Mouse (Mus musculus) gastrocnemius, postnatal 14 days (tissue): Measurements from ENCODE around the gene Gfod1. TPM values are rescaled to one million over a fixed set of nuclear protein-coding genes. Genes with fewer than 3 reads are reported as not detected.

Experiments
- DNase-seq: peaks from one replicate; pipeline ENCODE4 v3.0.0; 2021; ENCODE audit warnings: mixed read lengths
- intact Hi-C: fragments of 180-260 bp; cut with DNase I; formaldehyde crosslinking; loops from one replicate; pipeline ENCODE4 v1.15.1; 2025; ENCODE audit warnings: low total_unique reads
- total RNA-seq, 2 experiments: library from RNA; stranded (reverse); gene quantifications; 2 replicates each; pipeline ENCODE4 v1.2.3; 2021

The Gfod1 gene
- total RNA-seq, 2 experiments from 2014 or later = 5.2 to 5.3 TPM

DNA sequence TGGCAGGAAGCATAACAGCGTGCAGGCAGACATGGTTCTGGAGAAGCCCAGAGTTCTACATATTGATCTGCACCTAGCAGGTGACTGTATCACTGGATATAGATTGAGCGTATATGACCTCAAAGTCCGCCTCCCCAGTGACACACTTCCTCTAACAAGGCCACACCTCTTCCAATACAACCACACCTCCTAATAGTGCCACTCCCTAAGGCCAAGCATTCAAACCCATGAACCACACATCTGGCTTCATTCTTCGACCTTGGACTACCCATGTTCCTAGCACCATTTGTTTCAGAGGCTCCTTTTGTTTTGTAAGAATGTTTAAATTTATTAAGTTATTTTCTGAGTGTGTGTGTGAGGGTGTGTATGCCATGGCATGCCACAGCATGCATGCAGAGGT lies 116.2 kb downstream of the Gfod1 start:
- intact Hi-C loops = loop anchor here (5.0 kb wide), 1 partner anchor 125 kb away; no protein-coding TSS in a partner anchor
- no peak for DNase-seq

DNA sequence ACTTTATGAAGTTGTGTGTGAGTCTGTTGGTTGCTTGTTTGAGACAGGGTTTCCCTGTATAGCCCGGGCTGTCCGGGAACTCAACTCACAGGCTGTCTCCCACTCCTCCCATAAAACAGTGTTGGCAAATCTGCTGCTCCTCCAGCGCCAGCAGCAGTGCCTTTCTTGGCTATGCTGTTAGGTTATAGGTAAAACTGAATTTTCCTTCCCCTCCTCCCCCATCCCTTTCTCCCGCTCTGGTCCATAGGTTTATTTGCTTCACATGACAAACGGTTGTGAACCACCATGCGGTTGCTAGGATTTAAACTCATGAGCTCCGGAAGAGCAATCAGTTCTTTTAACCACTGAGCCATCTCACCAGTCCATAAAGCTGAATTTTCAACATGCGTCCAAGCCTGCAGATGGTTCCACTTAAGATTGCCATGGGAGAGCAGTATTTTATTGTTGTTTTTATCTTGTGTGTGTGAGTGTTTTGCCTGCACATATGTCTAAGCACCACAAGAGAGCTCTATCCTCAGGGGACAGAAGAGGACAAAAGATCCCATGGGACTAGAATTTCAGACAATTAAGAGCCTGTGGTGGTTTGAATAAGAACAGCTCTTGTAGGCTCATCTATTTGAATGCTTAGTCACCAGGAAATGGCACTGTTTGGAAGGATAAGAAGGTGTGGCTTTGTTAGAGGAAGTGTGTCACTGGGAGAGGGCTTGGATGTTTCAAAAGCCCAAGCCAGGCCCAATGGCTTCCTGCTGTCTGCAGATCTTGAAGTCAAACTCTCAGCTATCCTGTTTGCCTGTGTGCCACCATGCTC lies 120.5 kb downstream of the Gfod1 start:
- DNase-seq = no peak
- intact Hi-C loops = loop anchor here (5.0 kb wide), 1 partner anchor 214 kb away; the partner anchor contains the start of gene Nol7

DNA sequence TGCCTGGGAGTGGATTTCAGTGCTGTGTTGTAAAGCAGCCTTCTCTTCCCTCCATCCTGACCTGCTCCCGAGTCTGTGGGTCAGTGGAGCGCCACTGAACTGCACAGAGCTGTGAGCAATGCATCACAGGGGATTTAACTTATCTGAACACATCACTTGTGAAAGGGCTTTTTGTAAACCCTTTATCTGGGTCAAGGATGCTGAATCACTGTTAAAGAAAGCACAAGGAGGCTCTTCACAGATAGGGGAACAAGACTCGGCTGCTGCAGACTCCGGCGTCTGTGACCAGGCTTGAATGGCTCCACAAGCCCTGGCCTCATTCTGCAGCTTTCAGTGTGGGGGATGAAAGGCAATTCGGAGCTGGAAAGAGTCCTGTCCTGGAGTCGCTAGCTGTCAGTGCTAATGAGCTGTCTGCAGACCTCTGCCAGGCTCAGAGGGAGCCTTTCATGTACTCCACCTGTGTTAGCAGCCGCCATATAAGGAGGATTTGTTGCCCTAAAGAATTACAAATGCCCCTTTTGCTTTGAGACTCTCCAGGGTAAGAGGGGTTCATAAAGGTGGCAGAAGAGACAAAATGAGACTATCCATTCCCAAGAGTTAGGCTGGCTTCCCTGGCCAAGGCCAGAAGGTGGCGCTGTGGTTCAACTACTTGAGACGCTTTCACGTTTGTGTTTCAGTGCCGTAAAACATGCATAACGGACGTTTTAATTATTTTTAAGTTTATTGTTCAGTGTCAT lies 121.3 kb downstream of the Gfod1 start:
- DNase-seq = peak; percentile 77
- intact Hi-C loops = loop anchor here (5.0 kb wide), 1 partner anchor 215 kb away; the partner anchor contains the start of gene Nol7

DNA sequence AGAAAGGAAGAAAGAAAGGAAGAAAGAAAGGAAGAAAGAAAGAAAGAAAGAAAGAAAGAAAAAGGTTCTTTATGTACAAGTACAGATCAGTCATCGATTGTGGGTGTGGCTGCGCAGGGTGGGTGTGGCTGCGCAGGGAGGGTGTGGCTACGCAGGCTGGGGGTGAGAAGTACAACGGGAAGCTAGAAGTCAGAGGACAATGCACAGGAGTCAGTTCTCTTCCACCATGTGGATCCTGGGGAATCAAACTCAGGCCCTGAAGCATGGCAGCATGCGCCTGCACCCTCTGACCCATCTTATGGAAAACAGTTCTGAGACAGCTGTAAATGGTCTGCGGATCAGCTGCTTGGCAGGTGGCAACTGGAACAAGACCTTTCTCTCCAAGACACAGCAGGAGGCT lies 122.9 kb downstream of the Gfod1 start:
- no peak for DNase-seq
- intact Hi-C loops = loop anchor here (5.0 kb wide), 1 partner anchor 216 kb away; the partner anchor contains the start of gene Nol7

DNA sequence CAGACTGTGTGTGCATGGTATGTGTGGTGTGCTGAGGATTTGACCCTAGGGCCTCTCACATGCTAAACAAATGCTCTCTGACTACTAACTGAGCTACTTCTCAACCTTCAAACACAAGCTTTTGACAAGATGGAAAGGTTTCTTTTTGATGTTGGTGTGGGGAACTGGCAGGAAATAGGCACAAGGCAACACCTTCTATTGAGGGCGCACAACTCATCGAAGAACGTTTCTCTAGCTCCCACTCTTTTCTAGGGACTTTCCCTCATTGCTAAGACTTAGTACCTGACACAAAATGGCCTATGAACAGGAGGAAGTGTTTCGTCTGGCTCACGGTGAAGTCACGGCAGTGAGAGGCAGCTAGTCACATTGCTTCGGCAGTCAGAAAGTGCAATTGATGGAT lies 126.7 kb downstream of the Gfod1 start:
- intact Hi-C loops = no loop called here
- DNase-seq = no peak

DNA sequence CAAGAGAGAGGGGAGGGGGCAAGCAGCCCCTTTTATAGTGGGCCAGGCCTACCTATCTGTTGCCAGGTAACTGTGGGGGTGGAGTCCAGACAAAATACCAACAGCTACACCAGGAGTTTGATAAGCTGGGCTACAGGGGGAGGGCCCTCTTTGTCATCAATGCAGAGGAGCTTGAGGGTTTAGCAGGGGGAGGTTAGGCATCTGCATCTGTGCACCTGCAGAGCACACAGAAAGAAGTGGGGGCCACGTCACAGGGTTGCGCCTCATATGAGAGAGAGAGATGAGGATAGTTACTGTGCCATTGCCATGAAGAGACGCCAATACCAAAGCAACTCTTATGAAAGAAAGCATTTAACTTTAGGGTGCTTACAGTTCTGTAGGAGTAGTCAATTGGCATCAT lies 127.3 kb downstream of the Gfod1 start:
- intact Hi-C loops = no loop called here
- DNase-seq = no peak

DNA sequence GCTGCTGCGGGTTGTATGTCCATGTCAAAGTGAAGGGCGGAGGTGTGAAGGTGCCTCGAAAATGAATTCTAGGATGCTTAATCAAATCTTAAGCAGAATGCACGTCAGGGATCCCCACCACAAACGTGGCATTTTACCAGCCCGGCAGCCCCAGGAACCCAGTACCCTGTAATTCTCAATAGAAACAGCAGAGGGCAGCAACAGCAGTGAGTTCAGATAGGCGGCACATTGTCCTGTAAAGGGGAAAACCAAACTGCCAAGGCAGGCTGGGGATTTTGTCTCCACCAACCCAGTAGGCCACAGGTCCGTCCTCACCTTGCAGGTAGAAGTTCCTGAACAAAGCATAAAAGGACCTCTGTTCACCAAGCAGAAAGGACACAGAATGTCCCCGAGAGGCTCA lies 130.7 kb downstream of the Gfod1 start:
- DNase-seq = peak; percentile 61
- intact Hi-C loops = no loop called here

DNA sequence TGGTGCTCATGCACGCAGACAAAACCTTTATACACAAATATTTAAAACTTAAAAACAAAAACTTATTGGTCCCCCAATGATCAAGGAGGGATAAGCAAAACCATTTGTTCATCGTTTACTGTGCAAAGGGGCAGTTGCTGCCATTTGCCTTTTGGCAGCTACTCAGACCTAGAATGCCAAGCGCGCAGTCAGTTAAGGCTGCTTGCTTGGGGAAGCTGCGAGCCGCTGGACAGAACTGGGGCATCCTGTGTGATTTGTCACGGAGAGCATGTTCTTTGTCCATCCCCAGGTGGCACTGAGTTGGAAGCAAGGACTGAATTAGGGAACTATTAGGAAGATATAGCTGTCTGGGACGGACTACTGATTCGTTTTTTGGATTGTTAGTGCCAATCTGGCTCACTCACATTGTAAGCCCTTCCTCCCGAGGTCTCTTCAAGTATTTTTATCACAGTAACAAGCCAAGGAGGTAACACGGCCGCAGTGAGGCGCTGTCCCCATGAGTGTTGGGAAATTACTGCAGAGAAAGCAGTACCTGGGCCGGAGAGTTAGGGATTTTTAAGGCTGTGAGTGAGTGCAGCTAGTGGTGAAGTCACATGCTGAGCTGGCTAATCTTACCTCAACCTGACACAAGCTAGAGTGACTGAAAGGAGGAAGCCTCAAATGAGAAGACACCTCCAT lies 131.8 kb downstream of the Gfod1 start:
- intact Hi-C loops = no loop called here

DNA sequence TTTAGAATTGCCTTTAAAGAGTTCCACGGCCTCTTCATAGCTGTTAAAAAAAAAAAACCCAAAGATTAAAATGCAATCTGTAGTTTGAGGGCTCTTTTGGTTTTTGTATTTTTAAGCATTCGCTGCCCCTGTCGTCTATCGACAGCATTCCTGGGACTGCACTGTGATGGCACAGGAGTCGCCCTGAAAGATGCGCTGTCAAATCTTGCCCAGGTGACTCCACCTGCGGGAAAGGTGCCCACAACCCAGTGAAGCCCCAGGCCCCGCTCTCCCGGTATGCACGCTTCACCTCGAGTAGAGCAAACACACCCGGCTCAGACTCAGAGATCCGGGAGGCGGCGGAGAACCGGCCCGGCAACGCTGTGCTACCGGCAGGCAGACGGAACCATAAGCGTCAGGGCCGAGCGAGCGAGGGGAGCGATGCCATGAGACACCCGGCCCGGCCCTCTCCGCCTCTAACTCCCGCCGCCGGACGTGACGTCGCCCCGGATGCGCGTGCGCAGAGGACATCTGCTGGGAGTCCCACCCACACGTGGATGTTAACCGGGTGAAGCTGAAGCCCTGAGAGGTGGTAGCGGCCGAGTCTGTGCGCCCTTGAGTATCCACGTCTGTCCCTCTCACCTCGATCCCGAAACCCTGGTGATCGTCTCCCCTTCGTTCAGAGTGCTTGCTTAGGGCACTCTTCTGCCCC lies 132.8 kb downstream of the Gfod1 start, which contains the start of gene Tbc1d7:
Gene Tbc1d7, minus strand, starts transcription at position 482 of the 691 bp plus-strand sequence.
- peak; percentile 99 for DNase-seq
- intact Hi-C loops = no loop called here

More for the DNA sequence above, 131.8 kb downstream of the Gfod1 start:
- DNase-seq = no peak

DNA sequence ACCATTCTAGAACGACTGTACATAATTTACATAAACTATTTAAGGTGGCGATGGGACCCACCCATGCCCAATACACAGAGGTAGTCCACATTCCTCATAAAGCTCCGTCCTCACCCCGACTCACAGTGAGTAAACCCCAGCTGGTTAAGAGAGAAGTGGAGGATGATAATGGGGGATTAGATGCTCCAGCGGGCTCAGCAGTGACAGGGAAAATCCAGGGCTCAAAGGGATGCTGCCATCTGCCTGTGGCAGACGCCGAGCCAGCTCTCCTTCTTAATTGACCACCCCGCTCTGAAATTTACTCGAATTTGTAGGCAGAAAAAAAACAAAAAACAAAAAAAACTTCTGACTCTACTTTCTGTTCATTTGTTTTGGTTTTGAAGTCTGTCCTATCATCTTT lies 136.3 kb downstream of the Gfod1 start:
- intact Hi-C loops = no loop called here
- DNase-seq = no peak

DNA sequence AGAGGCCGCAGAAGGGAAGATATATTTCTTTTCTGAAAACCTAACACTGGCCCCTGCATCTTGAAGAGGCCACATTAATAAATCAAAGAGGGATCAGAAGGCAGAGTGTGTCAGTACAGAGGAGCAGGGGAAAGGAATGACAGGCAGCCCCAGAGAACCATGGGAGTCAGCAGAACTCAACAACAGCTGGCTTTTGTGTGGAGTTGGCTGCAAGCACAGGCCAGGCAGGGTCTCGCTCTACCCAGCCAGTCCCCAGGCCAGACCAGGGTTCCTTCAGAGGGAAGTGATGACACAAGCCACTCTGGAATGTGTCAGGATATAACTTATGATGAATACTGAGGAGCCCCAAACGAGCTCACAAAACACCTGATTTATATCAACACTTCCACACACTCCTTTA lies 144.5 kb downstream of the Gfod1 start:
- DNase-seq = no peak
- intact Hi-C loops = no loop called here

DNA sequence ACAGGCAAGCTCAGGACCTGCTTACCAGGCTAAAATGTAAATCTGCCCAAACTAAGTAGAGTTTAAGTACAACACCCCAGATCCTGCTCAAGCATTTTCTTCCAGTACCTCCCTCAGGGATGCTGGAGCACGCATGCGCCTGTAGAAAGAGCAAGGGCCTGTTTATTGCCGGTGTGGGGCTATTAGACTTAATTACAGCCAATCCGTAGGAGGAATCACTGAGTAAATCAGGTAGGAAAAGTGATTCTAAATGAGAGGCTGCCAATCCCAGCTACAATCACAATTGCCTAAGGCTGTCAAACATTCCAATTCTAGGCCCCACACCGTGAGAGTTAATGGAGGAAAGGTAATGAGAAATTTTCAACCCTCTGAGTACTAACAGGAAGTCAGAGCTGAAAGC lies 145.7 kb downstream of the Gfod1 start:
- intact Hi-C loops = no loop called here

DNA sequence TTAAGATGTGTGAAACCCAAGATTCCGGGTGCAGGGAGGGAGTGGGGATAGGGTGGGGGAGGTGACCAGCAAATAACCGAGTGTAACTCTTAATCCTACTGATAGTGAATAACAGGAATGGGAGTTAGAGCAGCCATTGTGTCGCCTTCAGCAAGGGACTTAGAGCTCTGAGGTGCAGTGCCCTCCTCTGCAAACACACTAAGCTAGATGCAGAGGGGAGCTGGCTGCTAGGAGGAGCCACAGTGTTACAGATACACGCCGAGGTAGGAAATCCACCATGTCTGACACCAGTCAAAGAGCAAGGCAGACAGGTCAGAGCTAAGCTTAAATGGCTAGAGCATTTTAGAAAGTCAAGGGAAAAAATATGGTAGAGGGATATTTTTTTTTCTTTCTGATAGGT lies 146.6 kb downstream of the Gfod1 start:
- no peak for DNase-seq
- intact Hi-C loops = no loop called here

More for the DNA sequence above, 145.7 kb downstream of the Gfod1 start:
- DNase-seq = no peak

DNA sequence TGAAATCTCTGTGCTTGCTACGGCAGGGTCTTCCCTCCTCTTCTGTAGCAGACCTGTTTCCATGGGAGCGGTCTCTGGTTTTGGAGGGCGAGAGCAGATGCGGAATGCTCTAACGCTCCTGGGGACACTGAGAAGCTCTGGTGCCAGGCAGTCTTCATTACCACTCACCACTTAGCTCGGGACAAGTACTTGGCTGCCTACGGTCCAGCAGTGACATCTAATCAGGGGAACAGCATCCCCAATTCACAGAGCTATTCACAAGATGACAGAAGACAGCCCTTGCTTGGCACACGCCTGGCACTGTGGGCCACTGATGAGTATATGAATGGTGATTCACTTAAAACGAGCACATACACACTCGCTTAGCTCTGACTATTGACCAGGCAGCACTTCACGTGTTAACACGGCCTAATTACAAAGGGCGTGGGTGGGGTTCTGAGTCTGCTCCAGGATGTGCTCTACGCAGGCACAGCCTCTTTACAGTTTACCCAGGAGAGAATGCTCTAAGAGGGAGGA lies 151.9 kb downstream of the Gfod1 start:
- DNase-seq = no peak
- intact Hi-C loops = no loop called here

DNA sequence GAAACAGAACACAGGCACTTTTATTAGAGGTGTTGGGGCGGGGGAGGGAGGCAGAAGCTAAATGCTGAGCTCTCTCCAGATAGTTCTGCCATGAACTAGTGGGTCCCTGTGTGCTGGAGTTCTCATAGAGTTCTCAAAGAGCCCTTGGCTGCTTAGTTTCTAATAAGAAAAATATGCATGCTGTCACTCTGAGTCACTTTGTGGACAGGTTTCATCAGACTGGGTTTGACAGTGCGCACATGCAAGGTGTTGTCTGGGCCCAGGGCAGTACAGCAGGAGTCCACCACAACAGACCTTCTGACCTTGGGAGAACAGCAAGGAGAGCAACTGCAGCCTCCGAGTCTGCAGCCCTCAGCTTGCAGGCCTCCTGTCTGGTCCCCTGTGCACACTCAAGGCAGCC lies 154.3 kb downstream of the Gfod1 start:
- intact Hi-C loops = no loop called here
- no peak for DNase-seq

DNA sequence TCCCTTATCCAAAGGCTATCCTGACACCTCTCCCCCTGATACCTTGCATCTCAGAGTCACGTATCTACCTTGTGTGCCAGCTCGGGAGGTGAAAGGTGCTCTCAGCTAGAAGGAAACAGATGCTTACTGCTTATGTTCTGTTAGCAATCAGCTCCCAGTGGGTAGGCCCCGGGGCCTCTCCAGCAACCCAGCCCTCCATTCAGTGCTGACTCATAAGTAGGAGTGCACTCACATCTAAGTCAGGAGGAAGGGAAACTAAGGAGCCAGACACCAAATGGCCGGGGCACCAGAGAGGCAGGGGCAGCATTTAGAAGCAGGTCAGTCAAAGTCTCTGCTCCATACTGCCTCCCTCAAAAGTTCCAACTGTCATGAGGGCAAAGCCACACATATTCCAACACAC lies 155.3 kb downstream of the Gfod1 start:
- intact Hi-C loops = no loop called here
- no peak for DNase-seq

DNA sequence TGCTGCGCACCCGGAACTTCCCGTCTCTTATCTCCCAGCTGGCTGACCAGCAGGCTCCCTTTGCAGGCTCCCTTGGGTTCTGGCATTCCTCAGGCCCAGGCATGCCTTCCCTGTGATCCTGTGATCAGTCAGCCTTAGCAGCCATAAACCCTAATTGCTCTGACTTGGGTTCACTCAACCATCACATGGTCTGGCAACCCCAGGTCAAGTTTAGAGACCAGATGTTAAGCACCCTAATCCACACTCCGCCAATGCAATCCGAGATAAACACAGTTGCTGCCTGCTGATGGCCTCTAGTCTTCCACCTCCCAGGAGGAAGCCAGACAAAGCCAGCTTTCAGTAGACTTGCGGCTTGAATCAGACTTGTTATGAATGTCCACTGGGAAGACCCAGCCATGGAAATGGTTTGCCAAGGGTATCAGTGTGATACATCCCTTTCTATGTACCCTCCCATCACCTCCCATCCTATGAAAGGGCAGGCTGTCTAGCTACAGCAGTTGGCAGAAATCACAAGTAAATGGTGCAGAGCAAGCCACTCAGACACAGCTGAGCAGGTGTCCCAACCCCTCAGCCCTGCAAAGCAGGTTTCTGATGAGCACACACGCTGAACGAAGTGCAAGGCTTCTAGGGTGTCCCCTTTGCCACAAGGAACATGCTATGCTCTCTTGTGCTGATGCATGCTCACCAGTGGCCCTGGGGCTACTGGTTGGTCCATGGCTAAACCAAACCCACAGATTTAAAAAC lies 157.3 kb downstream of the Gfod1 start:
- intact Hi-C loops = no loop called here
- DNase-seq = no peak
